Mouse (Mus musculus) midbrain, embryonic 16.5 days (tissue): ENCODE results near the gene Faf2. TPM values are rescaled to one million over a fixed set of nuclear protein-coding genes. Genes with fewer than 3 reads are reported as not detected.
A peak's percentile ranks its signal among the peaks of the same experiment; 100 is the strongest.
"Not testable (repeated sequence)": the region's sequence is repeated elsewhere in the genome, so short reads cannot be mapped to it uniquely, and the experiment has no call there.

Experiments used
- ATAC-seq: fragments of 200-750 bp; cut with Nextera tagmentation; 2 replicates; pipeline ENCODE4 v1.8.0; 2017; ENCODE audit warnings: moderate TSS enrichment
- H3K27ac ChIP-seq: fragments of 300-500 bp; sonication (generic); 2 replicates; pipeline ENCODE4 v1.5.1; 2014; ENCODE audit warnings: mild to moderate bottlenecking, low read length, mixed read lengths
- H3K27me3 ChIP-seq: fragments of 300-500 bp; sonication (generic); 2 replicates; pipeline ENCODE4 v1.6.1; 2014; ENCODE audit warnings: low read depth, low read length, mixed read lengths; ENCODE audit not compliant: control insufficient read depth, insufficient read depth
- H3K36me3 ChIP-seq: fragments of 300-500 bp; sonication (generic); 2 replicates; pipeline ENCODE4 v1.6.1; 2014; ENCODE audit warnings: mild to moderate bottlenecking, low read length, moderate library complexity, mixed read lengths; ENCODE audit not compliant: control insufficient read depth, insufficient read depth
- H3K4me1 ChIP-seq: fragments of 300-500 bp; sonication (generic); 2 replicates; pipeline ENCODE4 v1.6.1; 2014; ENCODE audit warnings: mild to moderate bottlenecking, low read length, mixed read lengths; ENCODE audit not compliant: control insufficient read depth, insufficient read depth
- H3K4me2 ChIP-seq: fragments of 300-500 bp; sonication (generic); 2 replicates; pipeline ENCODE4 v1.6.1; 2014; ENCODE audit warnings: mild to moderate bottlenecking, low read length, mixed read lengths
- H3K4me3 ChIP-seq: fragments of 300-500 bp; sonication (generic); 2 replicates; pipeline ENCODE4 v1.5.1; 2014; ENCODE audit warnings: low read depth, mild to moderate bottlenecking, low read length, moderate library complexity, mixed read lengths
- H3K9ac ChIP-seq: fragments of 300-500 bp; sonication (generic); 2 replicates; pipeline ENCODE4 v1.6.1; 2014; ENCODE audit warnings: low read depth, low read length, mixed read lengths
- H3K9me3 ChIP-seq: fragments of 300-500 bp; sonication (generic); replicated peaks from 2 replicates; pipeline ENCODE4 v1.6.1; 2014; ENCODE audit warnings: mild to moderate bottlenecking, low read length, mixed read lengths; ENCODE audit not compliant: control insufficient read depth, poor library complexity, severe bottlenecking
- WGBS: fragments of 180-500 bp; shearing (Covaris S2); extraction: QIAGEN DNeasy Blood & Tissue Kit; methylation state at CpG from one replicate; pipeline ENCODE4 v1.1.7; 2014; 5-methylcytosine and 5-hydroxymethylcytosine counted together
- polyA plus RNA-seq: library from polyadenylated mRNA; unstranded; fragments of >200 nt; fragmentation: Nextera tagmentation; extraction: Ambion mirVana; gene quantifications from 2 replicates; pipeline ENCODE4 v1.2.1, GENCODE M21; 2015

Faf2 gene
- polyA plus RNA-seq, 1 experiment from 2014 or later: 57.5 TPM

GRCm38 (mm10) chr13:54610972-54611754 is 10.4 kb upstream of the Faf2 start, which contains the start of gene Cltb:
Gene Cltb (minus strand): TSS chr13:54611344.
- Histone ChIP-seq H3K9ac (peak within 1 kb of the TSS; percentile 91), H3K27ac (peak within 1 kb of the TSS; percentile 78), H3K4me1 (peaks cover 25% of the 10 kb centered on the region), H3K36me3 (0 out of 2 replicates have a peak, but pooled peaks cover 2% of the 10 kb centered on the region), H3K9me3 (no peaks in the 10 kb centered on the region), H3K4me2 (peak within 1 kb of the TSS; percentile 77), H3K27me3 (no peaks in the 10 kb centered on the region), H3K4me3 (peak within 1 kb of the TSS; percentile 81)
- peak; percentile 74 for ATAC-seq
- under 1% methylated on average over 65 of the region's 66 CpGs for WGBS

- H3K4me1 ChIP-seq: peaks cover 25% of the 10 kb centered on the region
- H3K9me3 ChIP-seq, H3K36me3 ChIP-seq, H3K4me2 ChIP-seq, H3K4me3 ChIP-seq, ATAC-seq, H3K27ac ChIP-seq, H3K9ac ChIP-seq, H3K27me3 ChIP-seq: not testable (repeated sequence)
- 88% methylated on average over 8 of the region's 8 CpGs for WGBS
Measured at GRCm38 (mm10) chr13:54613141-54613540, 8.4 kb upstream of the Faf2 start.

- no peaks in the 10 kb centered on the region for H3K36me3 ChIP-seq
- H3K4me3 ChIP-seq: no peak overlapping the region
- H3K4me2 ChIP-seq: no peak overlapping the region
- no peak overlapping the region for H3K9ac ChIP-seq
- H3K27ac ChIP-seq: no peak overlapping the region
- no peak for ATAC-seq
- no peaks in the 10 kb centered on the region for H3K9me3 ChIP-seq
- 81% methylated on average over 8 of the region's 8 CpGs for WGBS
- H3K4me1 ChIP-seq: peaks cover 6% of the 10 kb centered on the region
- no peaks in the 10 kb centered on the region; the same call in 1 of the 2 replicates for H3K27me3 ChIP-seq
Measured at GRCm38 (mm10) chr13:54616307-54616706, 5.3 kb upstream of the Faf2 start.

GRCm38 (mm10) chr13:54616998-54617397 is 4.6 kb upstream of the Faf2 start:
- ATAC-seq: no peak
- no peaks in the 10 kb centered on the region for H3K9me3 ChIP-seq
- 72% methylated on average over 6 of the region's 6 CpGs for WGBS
- H3K27ac ChIP-seq: no peak overlapping the region
- H3K27me3 ChIP-seq: no peaks in the 10 kb centered on the region; the same call in 1 of the 2 replicates
- no peak overlapping the region for H3K4me2 ChIP-seq
- no peak overlapping the region for H3K9ac ChIP-seq
- H3K4me3 ChIP-seq: no peak overlapping the region
- no peaks in the 10 kb centered on the region for H3K36me3 ChIP-seq
- peaks cover 2% of the 10 kb centered on the region; the same call in 1 of the 2 replicates for H3K4me1 ChIP-seq

GRCm38 (mm10) chr13:54621960-54622521 is 457 bp downstream of the Faf2 start:
- peak overlapping the region; percentile 98 for H3K9ac ChIP-seq
- peak; percentile 76; the same call in 1 of the 2 replicates for ATAC-seq
- no peaks in the 10 kb centered on the region for H3K36me3 ChIP-seq
- whole genome bisulfite sequencing: 2% methylated on average over 22 of the region's 27 CpGs
- no peaks in the 10 kb centered on the region; the same call in 1 of the 2 replicates for H3K27me3 ChIP-seq
- H3K4me1 ChIP-seq: peaks cover 21% of the 10 kb centered on the region
- no peaks in the 10 kb centered on the region for H3K9me3 ChIP-seq
- H3K4me2 ChIP-seq: peak overlapping the region; percentile 98
- peak overlapping the region; percentile 86 for H3K27ac ChIP-seq
- H3K4me3 ChIP-seq: peak overlapping the region; percentile 98

GRCm38 (mm10) chr13:54629128-54629527 is 7.5 kb downstream of the Faf2 start:
- Histone ChIP-seq H3K36me3 (peaks cover 2% of the 10 kb centered on the region; the same call in 1 of the 2 replicates), H3K27ac (no peak overlapping the region), H3K4me3 (no peak overlapping the region), H3K9me3 (no peaks in the 10 kb centered on the region), H3K27me3 (no peaks in the 10 kb centered on the region), H3K4me2 (no peak overlapping the region), H3K4me1 (peaks cover 3% of the 10 kb centered on the region; the same call in 1 of the 2 replicates), H3K9ac (no peak overlapping the region)
- 94% methylated on average over 4 of the region's 4 CpGs for WGBS
- ATAC-seq: no peak

GRCm38 (mm10) chr13:54632731-54633277 is 11.2 kb downstream of the Faf2 start:
- peaks cover 2% of the 10 kb centered on the region; the same call in 1 of the 2 replicates for H3K36me3 ChIP-seq
- no peak overlapping the region for H3K4me3 ChIP-seq
- ATAC-seq: no peak
- H3K27ac ChIP-seq: no peak overlapping the region
- no peak overlapping the region for H3K4me2 ChIP-seq
- H3K9ac ChIP-seq: no peak overlapping the region
- H3K27me3 ChIP-seq: no peaks in the 10 kb centered on the region
- WGBS: 69% methylated on average over 3 of the region's 3 CpGs
- H3K4me1 ChIP-seq: no peaks in the 10 kb centered on the region
- no peaks in the 10 kb centered on the region for H3K9me3 ChIP-seq

- no peak overlapping the region for H3K27ac ChIP-seq
- no peaks in the 10 kb centered on the region for H3K27me3 ChIP-seq
- H3K4me2 ChIP-seq: no peak overlapping the region
- H3K9me3 ChIP-seq: no peaks in the 10 kb centered on the region
- H3K4me1 ChIP-seq: no peaks in the 10 kb centered on the region
- no peak overlapping the region for H3K4me3 ChIP-seq
- peaks cover 9% of the 10 kb centered on the region for H3K36me3 ChIP-seq
- 94% methylated on average over 3 of the region's 3 CpGs for WGBS
- no peak for ATAC-seq
- no peak overlapping the region for H3K9ac ChIP-seq
Measured at GRCm38 (mm10) chr13:54635011-54635410, 13.4 kb downstream of the Faf2 start.

GRCm38 (mm10) chr13:54650461-54650860 is 28.9 kb downstream of the Faf2 start:
- Histone ChIP-seq H3K36me3 (peaks cover 62% of the 10 kb centered on the region), H3K9me3 (no peaks in the 10 kb centered on the region), H3K4me2 (no peak overlapping the region), H3K27ac (no peak overlapping the region), H3K4me3 (no peak overlapping the region), H3K27me3 (no peaks in the 10 kb centered on the region), H3K4me1 (no peaks in the 10 kb centered on the region), H3K9ac (no peak overlapping the region)
- no peak for ATAC-seq
- 98% methylated on average over 3 of the region's 3 CpGs for WGBS
